ENCODE assay signal across 8 mouse cellular contexts in genomic region chr6:90575261-90575715, GRCm38 (mm10). TPM values are rescaled to one million over a fixed set of nuclear protein-coding genes. Genes with fewer than 3 reads are reported as not detected.
DNase-seq lines count a peak whose midpoint lies in the region; ATAC-seq and TF ChIP-seq lines count a peak whose summit lies in the region.

No protein-coding gene starts in this region.

- H3K27me3 ChIP-seq in intestine, postnatal 0 days (replicated peaks; ENCODE audit: control insufficient read depth, insufficient read depth, low read length), result no peaks in the 10 kb centered on the region
- no peaks in the 10 kb centered on the region for H3K27me3 ChIP-seq in midbrain, embryonic 12.5 days

- intact Hi-C loops in left cerebral cortex, postnatal 25 days (cut with DNase I), result loop anchor here (10.0 kb wide), 1 partner anchor 900 kb away; no protein-coding TSS in a partner anchor

- no peak overlapping the region for H3K9ac ChIP-seq in intestine, postnatal 0 days (ENCODE audit: low read depth, low read length)
- H3K9ac ChIP-seq in midbrain, embryonic 12.5 days (replicated peaks), result no peak overlapping the region

- no peaks in the 10 kb centered on the region for H3K36me3 ChIP-seq in intestine, postnatal 0 days (ENCODE audit: control insufficient read depth, insufficient read depth)
- H3K36me3 ChIP-seq in midbrain, embryonic 12.5 days, result no peaks in the 10 kb centered on the region

- peak; percentile 92 for DNase-seq in 3T3-L1 (ENCODE audit: low read depth, low spot score)
- peak; percentile 64 for DNase-seq in adrenal gland, adult 8-10 months
- DNase-seq in embryo, embryonic 11.5 days (ENCODE audit: low read depth, low spot score), result peak; percentile 67
- peak; percentile 78 to 79 for DNase-seq in left cerebral cortex, postnatal 25 days (ENCODE audit: low spot score in 2 of 2)
- DNase-seq in spleen, adult 12 weeks (ENCODE audit: low spot score), result peak; percentile 31

- TF ChIP-seq CTCF in intestine, postnatal 0 days (IDR thresholded peaks at IDR 0.05; ENCODE audit: low read depth), result peak; percentile 93

- no peak overlapping the region for H3K4me3 ChIP-seq in intestine, postnatal 0 days (ENCODE audit: low read depth, low read length)
- no peak overlapping the region for H3K4me3 ChIP-seq in midbrain, embryonic 12.5 days

- no peak overlapping the region for H3K4me2 ChIP-seq in intestine, postnatal 0 days (replicated peaks; ENCODE audit: low read depth)
- no peak overlapping the region for H3K4me2 ChIP-seq in midbrain, embryonic 12.5 days (replicated peaks)

- peak; percentile 77 for ATAC-seq in granulocyte monocyte progenitor cell, adult 5-6 weeks (replicated peaks; ENCODE audit: poor library complexity, severe bottlenecking)
- peak; percentile 36; the same call in 1 of the 2 replicates for ATAC-seq in intestine, postnatal 0 days
- ATAC-seq in midbrain, embryonic 12.5 days (ENCODE audit: low FRiP score, low read depth), result peak; percentile 44

- no peaks in the 10 kb centered on the region; the same call in 1 of the 2 replicates for H3K4me1 ChIP-seq in intestine, postnatal 0 days (replicated peaks; ENCODE audit: control insufficient read depth, insufficient read depth, low read length)
- no peaks in the 10 kb centered on the region for H3K4me1 ChIP-seq in midbrain, embryonic 12.5 days

- no peak overlapping the region for H3K27ac ChIP-seq in intestine, postnatal 0 days (ENCODE audit: low read depth, low read length)
- no peak overlapping the region for H3K27ac ChIP-seq in midbrain, embryonic 12.5 days (replicated peaks)

- WGBS in intestine, postnatal 0 days, result 44% methylated on average over 3 of the region's 3 CpGs
- 45% methylated on average over 3 of the region's 3 CpGs for WGBS in midbrain, embryonic 12.5 days

- no peaks in the 10 kb centered on the region for H3K9me3 ChIP-seq in intestine, postnatal 0 days (ENCODE audit: control insufficient read depth)
- H3K9me3 ChIP-seq in midbrain, embryonic 12.5 days, result no peaks in the 10 kb centered on the region

RNA-seq across cellular contexts. Expression of gene Slc41a3, which starts 29.2 kb away (rescaled TPM):
- total RNA-seq in adrenal gland, adult 8-10 months (2022), result 10 to 100 TPM; 21.5 to 72.6 (median 39.6) TPM
- total RNA-seq in granulocyte monocyte progenitor cell, adult 5-6 weeks (2014; fragmentation: Nextera tagmentation), result 2.9 and 5.5 TPM in 2 replicates
- total RNA-seq in granulocyte monocyte progenitor cell, adult 5-6 weeks (2017), result 1.9 and 2.3 TPM in 2 replicates
- polyA plus RNA-seq in intestine, postnatal 0 days (2015; fragmentation: Nextera tagmentation; extraction: Ambion mirVana), result 8.8 and 10.0 TPM in 2 replicates
- total RNA-seq in left cerebral cortex, postnatal 25 days (2021), result 1 to 10 TPM; 4.3 to 5.1 TPM
- polyA plus RNA-seq in midbrain, embryonic 12.5 days (2016; fragmentation: Nextera tagmentation; extraction: Ambion mirVana), result 2.5 and 3.1 TPM in 2 replicates

Comparison
In these comparisons a context has a peak if more than half of its experiments do, and no peak if none do; other contexts are left out.
1. DNase-seq: peak in every context shown above with its lines; median percentile 92 in 3T3-L1; 78 in left cerebral cortex, postnatal 25 days; 67 in embryo, embryonic 11.5 days; 64 in adrenal gland, adult 8-10 months; 31 in spleen, adult 12 weeks.